Mouse (Mus musculus): Measurements from ENCODE around the gene Fkbp9.

DNA sequence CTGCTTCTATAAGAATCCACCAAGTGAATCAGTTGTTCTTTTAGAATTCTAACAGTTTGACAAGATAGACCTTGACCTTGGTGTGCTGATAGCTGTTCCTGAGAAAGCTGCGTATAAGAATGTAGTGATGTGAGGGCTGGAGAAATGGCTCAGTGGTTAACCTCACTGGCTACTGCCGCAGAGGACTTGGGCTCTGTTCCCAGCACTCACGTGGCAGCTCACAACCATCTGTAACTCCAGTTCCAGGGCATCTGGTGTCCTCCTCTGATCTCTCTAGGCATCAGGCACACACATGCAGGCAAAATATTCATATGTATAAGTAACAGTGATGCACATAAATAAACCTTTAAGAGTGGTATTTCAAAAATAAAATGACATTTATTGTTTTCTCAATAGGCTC lies 76.1 kb downstream of the Fkbp9 start:
- no peak for TF ChIP-seq CTCF (IDR thresholded peaks at IDR 0.05; ENCODE audit: low read depth, low read length)
- TF ChIP-seq GATA1 (IDR thresholded peaks at IDR 0.05; ENCODE audit: borderline replicate concordance, low read length), result no peak
- TF ChIP-seq POLR2AphosphoS5 (IDR thresholded peaks at IDR 0.05; ENCODE audit: insufficient replicate concordance, low read depth, low read length), result no peak
- no peak for TF ChIP-seq TAL1 (conservative IDR thresholded peaks at IDR 0.05; ENCODE audit: low read depth, low read length)
- no peak for TF ChIP-seq GATA2 (IDR thresholded peaks at IDR 0.05; ENCODE audit: borderline replicate concordance, low read depth, low read length)
